ENCODE assay signal across 7 mouse cellular contexts in genomic region chr15:96476359-96476758, GRCm38 (mm10). TPM values are rescaled to one million over a fixed set of nuclear protein-coding genes. Genes with fewer than 3 reads are reported as not detected.
DNase-seq lines count a peak whose midpoint lies in the region; ATAC-seq and TF ChIP-seq lines count a peak whose summit lies in the region.

No protein-coding gene starts in this region.

- H3K4me3 ChIP-seq in hindbrain, postnatal 0 days (ENCODE audit: low read length) = no peak overlapping the region
- no peak overlapping the region for H3K4me3 ChIP-seq in left cerebral cortex, adult 2 months

- ATAC-seq in hindbrain, postnatal 0 days = peak; percentile 62; the same call in 1 of the 2 replicates
- peak; percentile 81 for ATAC-seq in megakaryocyte-erythroid progenitor cell, adult 5-6 weeks (replicated peaks; ENCODE audit: low FRiP score, low TSS enrichment, poor library complexity, severe bottlenecking)

- intact Hi-C loops in left cerebral cortex, adult 2 months (cut with DNase I) = no loop called here

- H3K4me1 ChIP-seq in hindbrain, postnatal 0 days (ENCODE audit: insufficient read depth, low read length) = no peaks in the 10 kb centered on the region

- TF ChIP-seq CTCF in hindbrain, postnatal 0 days (IDR thresholded peaks at IDR 0.05; ENCODE audit: low read depth) = peak; percentile 94
- peak; percentile 86 for TF ChIP-seq CTCF in left cerebral cortex, adult 2 months (IDR thresholded peaks at IDR 0.05)

- peak; percentile 85 for DNase-seq in ZHBTc4 (ENCODE audit: low read depth, low spot score)
- DNase-seq in cerebellum, adult 9-10 months = peak; percentile 86
- peak; percentile 84 for DNase-seq in frontal cortex, postnatal 25 days (ENCODE audit: low spot score in 2 of 2)
- peak; percentile 84 for DNase-seq in hindbrain, postnatal 0 days (ENCODE audit: low spot score)
- DNase-seq in left cerebral cortex, adult 2 months (ENCODE audit: extremely low spot score in 1 of 2, low spot score in 2 of 2) = peak; percentile 82 to 90
- peak; percentile 75 for DNase-seq in spleen, adult 12 weeks (ENCODE audit: low spot score)

- H3K4me2 ChIP-seq in hindbrain, postnatal 0 days (ENCODE audit: low read depth, low read length) = no peak overlapping the region

- H3K27ac ChIP-seq in hindbrain, postnatal 0 days = no peak overlapping the region
- no peak overlapping the region for H3K27ac ChIP-seq in left cerebral cortex, adult 2 months

- WGBS in hindbrain, postnatal 0 days = 9% methylated on average over 7 of the region's 7 CpGs

- H3K27me3 ChIP-seq in hindbrain, postnatal 0 days (ENCODE audit: insufficient read depth, low read length) = no peaks in the 10 kb centered on the region

- H3K9me3 ChIP-seq in hindbrain, postnatal 0 days (ENCODE audit: low read length) = no peaks in the 10 kb centered on the region

- H3K9ac ChIP-seq in hindbrain, postnatal 0 days (replicated peaks; ENCODE audit: low read length) = no peak overlapping the region

- H3K36me3 ChIP-seq in hindbrain, postnatal 0 days (ENCODE audit: insufficient read depth, low read length) = no peaks in the 10 kb centered on the region

RNA-seq across cellular contexts. Expression of gene Scaf11, which starts 15.7 kb away (rescaled TPM):
- 25.2 and 27.2 TPM in 2 replicates for total RNA-seq in hindbrain, postnatal 0 days (2014; rRNA removed)
- 46.1 and 48.4 TPM in 2 replicates for polyA plus RNA-seq in hindbrain, postnatal 0 days (2015; fragmentation: Nextera tagmentation; extraction: Ambion mirVana)
- total RNA-seq in left cerebral cortex, adult 2 months (2021) = 10 to 100 TPM; 50.7 to 54.5 TPM
- 96.8 and 113 TPM in 2 replicates for total RNA-seq in megakaryocyte-erythroid progenitor cell, adult 5-6 weeks (2014; fragmentation: Nextera tagmentation)
- 138 and 165 TPM in 2 replicates for total RNA-seq in megakaryocyte-erythroid progenitor cell, adult 5-6 weeks (2017)
